Comparison of ENCODE assay signal across 9 mouse cellular contexts in genomic region chr17:29928751-29929237, GRCm38 (mm10). TPM values are rescaled to one million over a fixed set of nuclear protein-coding genes. Genes with fewer than 3 reads are reported as not detected.
DNase-seq lines count a peak whose midpoint lies in the region; ATAC-seq and TF ChIP-seq lines count a peak whose summit lies in the region.
"Had no signal": no experiment of that assay in that cellular context is flagged by ENCODE, and none has a peak within 500 bp of the region (broad histone marks: within the 10 kb centered on the region; RNA-seq: fewer than 3 reads in every experiment).

No protein-coding gene starts in this region.

- H3K9ac ChIP-seq in hindbrain, postnatal 0 days (replicated peaks; ENCODE audit: low read length) = no peak overlapping the region
- no peak overlapping the region for H3K9ac ChIP-seq in midbrain, postnatal 0 days (replicated peaks; ENCODE audit: low read length, poor library complexity, severe bottlenecking)
- H3K9ac ChIP-seq: limb, embryonic 13.5 days had no signal

- no peaks in the 10 kb centered on the region for H3K9me3 ChIP-seq in hindbrain, postnatal 0 days (ENCODE audit: low read length)
- H3K9me3 ChIP-seq in midbrain, postnatal 0 days (ENCODE audit: low read length) = no peaks in the 10 kb centered on the region
- H3K9me3 ChIP-seq: limb, embryonic 13.5 days had no signal

- 0 out of 2 replicates have a peak, but pooled peaks cover 5% of the 10 kb centered on the region for H3K4me1 ChIP-seq in hindbrain, postnatal 0 days (ENCODE audit: insufficient read depth, low read length)
- H3K4me1 ChIP-seq in midbrain, postnatal 0 days (ENCODE audit: insufficient read depth, low read length) = 0 out of 2 replicates have a peak, but pooled peaks cover 2% of the 10 kb centered on the region
- H3K4me1 ChIP-seq: limb, embryonic 13.5 days had no signal

- H3K27me3 ChIP-seq in hindbrain, postnatal 0 days (ENCODE audit: insufficient read depth, low read length) = no peaks in the 10 kb centered on the region
- no peaks in the 10 kb centered on the region for H3K27me3 ChIP-seq in midbrain, postnatal 0 days (ENCODE audit: insufficient read depth, low read length)

- TF ChIP-seq CTCF in left cerebral cortex, adult 2 months (IDR thresholded peaks at IDR 0.05) = peak; percentile 13
- TF ChIP-seq CTCF in gastrocnemius, adult 2 months (IDR thresholded peaks at IDR 0.05) = peak; percentile 69
- no peak; the same call in 1 of the 2 replicates for TF ChIP-seq CTCF in hindbrain, postnatal 0 days (IDR thresholded peaks at IDR 0.05; ENCODE audit: low read depth)
- TF ChIP-seq CTCF in midbrain, postnatal 0 days (IDR thresholded peaks at IDR 0.05) = no peak

- ATAC-seq in hindbrain, postnatal 0 days = no peak
- ATAC-seq in midbrain, postnatal 0 days (ENCODE audit: low FRiP score) = no peak

- no peak overlapping the region for H3K4me2 ChIP-seq in hindbrain, postnatal 0 days (ENCODE audit: low read depth, low read length)
- H3K4me2 ChIP-seq in midbrain, postnatal 0 days (ENCODE audit: low read depth, low read length, poor library complexity, severe bottlenecking) = no peak overlapping the region
- H3K4me2 ChIP-seq: limb, embryonic 13.5 days had no signal

- no peaks in the 10 kb centered on the region for H3K36me3 ChIP-seq in hindbrain, postnatal 0 days (ENCODE audit: insufficient read depth, low read length)
- H3K36me3 ChIP-seq in midbrain, postnatal 0 days (ENCODE audit: insufficient read depth, low read length) = no peaks in the 10 kb centered on the region
- H3K36me3 ChIP-seq: limb, embryonic 13.5 days had no signal

- no peak overlapping the region for H3K4me3 ChIP-seq in left cerebral cortex, adult 2 months
- H3K4me3 ChIP-seq in gastrocnemius, adult 2 months = peak overlapping the region; percentile 39
- H3K4me3 ChIP-seq in hindbrain, postnatal 0 days (ENCODE audit: low read length) = no peak overlapping the region
- H3K4me3 ChIP-seq in midbrain, postnatal 0 days (ENCODE audit: low read depth, low read length) = no peak overlapping the region
- H3K4me3 ChIP-seq: limb, embryonic 13.5 days had no signal

- no peak overlapping the region for H3K27ac ChIP-seq in left cerebral cortex, adult 2 months
- H3K27ac ChIP-seq in gastrocnemius, adult 2 months = peak overlapping the region; percentile 74
- H3K27ac ChIP-seq in hindbrain, postnatal 0 days = no peak overlapping the region
- H3K27ac ChIP-seq in midbrain, postnatal 0 days (ENCODE audit: low read depth, low read length) = no peak overlapping the region
- H3K27ac ChIP-seq: limb, embryonic 13.5 days had no signal

- peak in 1 of 2 experiments; percentile 42 for DNase-seq in left cerebral cortex, adult 2 months (ENCODE audit: extremely low spot score in 1 of 2, low spot score in 2 of 2)
- no peak for DNase-seq in left cerebral cortex, adult 18-20 months (ENCODE audit: low spot score in 2 of 2)
- DNase-seq in T-cell, adult 2 months (ENCODE audit: low spot score) = peak; percentile 42
- DNase-seq in gastrocnemius, adult 2 months = peak; percentile 80
- DNase-seq in hindbrain, postnatal 0 days (ENCODE audit: low spot score) = peak; percentile 54
- DNase-seq in layer of hippocampus, adult 9-11 months = peak; percentile 66
- DNase-seq in midbrain, postnatal 0 days (ENCODE audit: low spot score) = peak; percentile 41
- no peak for DNase-seq in left cerebral cortex, adult 11 months (ENCODE audit: low spot score)

- WGBS in hindbrain, postnatal 0 days = 31% methylated on average over 16 of the region's 16 CpGs
- 50% methylated on average over 16 of the region's 16 CpGs for WGBS in midbrain, postnatal 0 days

- intact Hi-C loops in left cerebral cortex, adult 2 months (cut with DNase I) = no loop called here
- intact Hi-C loops in gastrocnemius, adult 2 months (cut with DNase I) = no loop called here

RNA-seq across cellular contexts. Expression of gene Mdga1, which starts 41.1 kb away (rescaled TPM):
- total RNA-seq in left cerebral cortex, adult 2 months (2021) = 10 to 100 TPM; 27.8 to 32.7 TPM
- total RNA-seq in left cerebral cortex, adult 18-20 months (2021) = 10 to 100 TPM; 25.1 to 25.6 TPM
- total RNA-seq in gastrocnemius, adult 2 months (2021) = 10 to 100 TPM; 29.5 to 41.3 TPM
- 73.3 and 104 TPM in 2 replicates for total RNA-seq in hindbrain, postnatal 0 days (2014; rRNA removed)
- polyA plus RNA-seq in hindbrain, postnatal 0 days (2015; fragmentation: Nextera tagmentation; extraction: Ambion mirVana) = 14.0 and 16.7 TPM in 2 replicates
- total RNA-seq in midbrain, postnatal 0 days (2014; rRNA removed) = 64.7 and 81.3 TPM in 2 replicates
- 12.7 and 16.9 TPM in 2 replicates for polyA plus RNA-seq in midbrain, postnatal 0 days (2015; fragmentation: Nextera tagmentation; extraction: Ambion mirVana)

Comparison
In these comparisons a context has a peak if more than half of its experiments do, and no peak if none do; other contexts are left out.
1. DNase-seq: peak in T-cell, adult 2 months (single experiment), gastrocnemius, adult 2 months (single experiment), hindbrain, postnatal 0 days (single experiment), layer of hippocampus, adult 9-11 months (single experiment) and midbrain, postnatal 0 days (single experiment); none in left cerebral cortex, adult 18-20 months (0 of 2) and left cerebral cortex, adult 11 months (single experiment).
2. CTCF ChIP-seq: peak in left cerebral cortex, adult 2 months (single experiment) and gastrocnemius, adult 2 months (single experiment); none in hindbrain, postnatal 0 days (single experiment) and midbrain, postnatal 0 days (single experiment).